11 mouse cellular contexts compared by ENCODE assay signal in the genomic region with DNA sequence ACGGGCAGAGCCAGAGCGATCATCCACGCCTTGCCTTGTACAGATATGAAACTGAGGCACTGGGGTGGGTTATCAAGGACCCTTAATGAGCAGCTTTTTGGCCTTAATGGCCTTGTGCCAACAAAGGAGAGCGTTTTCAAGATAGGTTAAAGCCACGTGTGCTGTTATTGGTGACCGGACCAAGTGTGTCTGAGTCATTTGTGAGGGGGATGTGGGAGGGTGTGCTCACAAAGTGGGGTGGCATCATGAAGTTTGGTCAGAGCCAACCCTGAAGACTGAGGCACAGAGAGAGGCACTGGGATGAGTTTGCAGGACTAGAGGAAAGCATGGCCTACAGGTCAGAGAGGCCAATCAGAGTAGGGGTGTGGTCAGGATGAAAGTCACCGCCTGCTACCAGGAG. TPM values are rescaled to one million over a fixed set of nuclear protein-coding genes. Genes with fewer than 3 reads are reported as not detected.
DNase-seq lines count a peak whose midpoint lies in the region; ATAC-seq and TF ChIP-seq lines count a peak whose summit lies in the region.
"Had no signal": no experiment of that assay in that cellular context is flagged by ENCODE, and none has a peak within 500 bp of the region (broad histone marks: within the 10 kb centered on the region; RNA-seq: fewer than 3 reads in every experiment).

No protein-coding gene starts in this region.

- H3K9ac ChIP-seq in heart, embryonic 15.5 days = no peak overlapping the region
- H3K9ac ChIP-seq in lung, postnatal 0 days (replicated peaks; ENCODE audit: low read depth) = no peak overlapping the region
- H3K9ac ChIP-seq in liver, embryonic 16.5 days (ENCODE audit: low read depth, low read length) = no peak overlapping the region
- H3K9ac ChIP-seq: forebrain, embryonic 12.5 days had no signal

- whole genome bisulfite sequencing in heart, embryonic 15.5 days = 79% methylated on average over 7 of the region's 7 CpGs
- 62% methylated on average over 7 of the region's 7 CpGs for WGBS in lung, postnatal 0 days
- WGBS in liver, embryonic 16.5 days (ENCODE audit: insufficient replicate concordance) = 21% methylated on average over 7 of the region's 7 CpGs

- no peak overlapping the region for H3K4me2 ChIP-seq in heart, embryonic 15.5 days
- H3K4me2 ChIP-seq in lung, postnatal 0 days (replicated peaks; ENCODE audit: low read depth, low read length) = no peak overlapping the region
- H3K4me2 ChIP-seq in liver, embryonic 16.5 days (ENCODE audit: low read depth, low read length) = peak overlapping the region; percentile 73

- no peaks in the 10 kb centered on the region for H3K27me3 ChIP-seq in heart, embryonic 15.5 days
- H3K27me3 ChIP-seq in lung, postnatal 0 days (replicated peaks; ENCODE audit: insufficient read depth, low read length) = no peaks in the 10 kb centered on the region
- peaks cover 3% of the 10 kb centered on the region; the same call in 1 of the 2 replicates for H3K27me3 ChIP-seq in liver, embryonic 16.5 days (ENCODE audit: control insufficient read depth, insufficient read depth, low read depth, low read length)

- no peak; the same call in 1 of the 2 replicates for ATAC-seq in heart, embryonic 15.5 days (replicated peaks; ENCODE audit: insufficient number of reproducible peaks, insufficient read depth, low FRiP score, low read depth)
- ATAC-seq in lung, postnatal 0 days = no peak
- ATAC-seq in erythroblast, adult 5-6 weeks (replicated peaks; ENCODE audit: low FRiP score, poor library complexity, severe bottlenecking) = peak; percentile 75
- ATAC-seq in liver, embryonic 16.5 days (ENCODE audit: low read depth) = peak; percentile 69

- peaks cover 54% of the 10 kb centered on the region for H3K36me3 ChIP-seq in heart, embryonic 15.5 days
- H3K36me3 ChIP-seq in lung, postnatal 0 days (ENCODE audit: insufficient read depth, low read length) = peaks cover 50% of the 10 kb centered on the region
- no peaks in the 10 kb centered on the region for H3K36me3 ChIP-seq in liver, embryonic 16.5 days (ENCODE audit: control insufficient read depth, insufficient read depth)
- H3K36me3 ChIP-seq: forebrain, embryonic 12.5 days had no signal

- peaks cover 26% of the 10 kb centered on the region for H3K4me1 ChIP-seq in heart, embryonic 15.5 days (replicated peaks)
- H3K4me1 ChIP-seq in lung, postnatal 0 days (ENCODE audit: insufficient read depth, low read depth, low read length) = peaks cover 14% of the 10 kb centered on the region
- peaks cover 46% of the 10 kb centered on the region for H3K4me1 ChIP-seq in liver, embryonic 16.5 days (ENCODE audit: control insufficient read depth, low read depth, low read length)

- H3K4me3 ChIP-seq in heart, embryonic 15.5 days = no peak overlapping the region
- H3K4me3 ChIP-seq in lung, postnatal 0 days (ENCODE audit: low read depth, low read length) = no peak overlapping the region
- H3K4me3 ChIP-seq in liver, embryonic 16.5 days (ENCODE audit: low read depth, low read length) = no peak overlapping the region

- TF ChIP-seq CTCF in lung, postnatal 0 days (IDR thresholded peaks at IDR 0.05) = no peak

- DNase-seq in heart, adult 18-20 months = no peak
- DNase-seq in lung, postnatal 0 days (ENCODE audit: low spot score) = no peak
- no peak for DNase-seq in lung, postnatal 25 days (ENCODE audit: low spot score)
- DNase-seq in cerebellum, postnatal 14 days = no peak
- DNase-seq in adrenal gland, postnatal 10 days = no peak
- DNase-seq: right cerebral cortex, postnatal 4 days; thymus, adult 18-20 months had no signal

- H3K27ac ChIP-seq in heart, embryonic 15.5 days = peak overlapping the region; percentile 68
- peak overlapping the region; percentile 95 for H3K27ac ChIP-seq in lung, postnatal 0 days (ENCODE audit: low read length)
- peak overlapping the region; percentile 16 for H3K27ac ChIP-seq in liver, embryonic 16.5 days (ENCODE audit: low read length)
- H3K27ac ChIP-seq: forebrain, embryonic 12.5 days had no signal

- TF ChIP-seq EP300 in lung, postnatal 0 days (IDR thresholded peaks at IDR 0.05) = no peak

- no peaks in the 10 kb centered on the region for H3K9me3 ChIP-seq in heart, embryonic 15.5 days (replicated peaks)
- H3K9me3 ChIP-seq in lung, postnatal 0 days (ENCODE audit: low read length) = no peaks in the 10 kb centered on the region
- H3K9me3 ChIP-seq in liver, embryonic 16.5 days (replicated peaks; ENCODE audit: control insufficient read depth, low read length) = no peaks in the 10 kb centered on the region
- H3K9me3 ChIP-seq: forebrain, embryonic 12.5 days had no signal

RNA-seq across cellular contexts. Expression of a gene that starts 8.6 kb away (rescaled TPM):
- 118 and 124 TPM in 2 replicates for polyA plus RNA-seq in heart, embryonic 15.5 days (2015; fragmentation: Nextera tagmentation; extraction: Ambion mirVana)
- total RNA-seq in heart, adult 18-20 months (2021) = 100 to 1,000 TPM; 134 to 143 TPM
- 196 and 204 TPM in 2 replicates for polyA plus RNA-seq in lung, postnatal 0 days (2015; fragmentation: Nextera tagmentation; extraction: Ambion mirVana)
- total RNA-seq in erythroblast, adult 5-6 weeks (2015; ENCODE audit: low replicate concordance) = 14.6 and 17.3 TPM in 2 replicates
- total RNA-seq in erythroblast, adult 5-6 weeks (2017; ENCODE audit: low replicate concordance) = 60.2 and 75.8 TPM in 2 replicates
- 71.8 and 79.1 TPM in 2 replicates for polyA plus RNA-seq in liver, embryonic 16.5 days (2015; fragmentation: Nextera tagmentation; extraction: Ambion mirVana)
- total RNA-seq in adrenal gland, postnatal 10 days (2021) = 100 to 1,000 TPM; 198 to 201 TPM

RNA-seq across cellular contexts. Expression of a gene that starts 12.9 kb away (rescaled TPM):
- 62.8 TPM in 2 replicates for polyA plus RNA-seq in heart, embryonic 15.5 days (2015; fragmentation: Nextera tagmentation; extraction: Ambion mirVana)
- total RNA-seq in heart, adult 18-20 months (2021) = 10 to 100 TPM; 65.8 to 77.3 TPM
- 92.2 and 113 TPM in 2 replicates for polyA plus RNA-seq in lung, postnatal 0 days (2015; fragmentation: Nextera tagmentation; extraction: Ambion mirVana)
- 0.21 and 0.58 TPM in 2 replicates for total RNA-seq in erythroblast, adult 5-6 weeks (2015; ENCODE audit: low replicate concordance)
- 0.09 and 0.14 TPM in 2 replicates for total RNA-seq in erythroblast, adult 5-6 weeks (2017; ENCODE audit: low replicate concordance)
- polyA plus RNA-seq in liver, embryonic 16.5 days (2015; fragmentation: Nextera tagmentation; extraction: Ambion mirVana) = 4.7 and 5.6 TPM in 2 replicates
- total RNA-seq in adrenal gland, postnatal 10 days (2021) = 100 to 1,000 TPM; 140 to 156 TPM

RNA-seq across cellular contexts. Expression of a gene that starts 32.2 kb away (rescaled TPM):
- polyA plus RNA-seq in heart, embryonic 15.5 days (2015; fragmentation: Nextera tagmentation; extraction: Ambion mirVana) = 644 and 688 TPM in 2 replicates
- 100 to 1,000 TPM; 181 to 202 TPM for total RNA-seq in heart, adult 18-20 months (2021)
- polyA plus RNA-seq in lung, postnatal 0 days (2015; fragmentation: Nextera tagmentation; extraction: Ambion mirVana) = 552 and 558 TPM in 2 replicates
- 36.8 and 50.1 TPM in 2 replicates for total RNA-seq in erythroblast, adult 5-6 weeks (2015; ENCODE audit: low replicate concordance)
- total RNA-seq in erythroblast, adult 5-6 weeks (2017; ENCODE audit: low replicate concordance) = 7.5 and 11.2 TPM in 2 replicates
- 235 and 256 TPM in 2 replicates for polyA plus RNA-seq in liver, embryonic 16.5 days (2015; fragmentation: Nextera tagmentation; extraction: Ambion mirVana)
- 100 to 1,000 TPM; 187 to 228 TPM for total RNA-seq in adrenal gland, postnatal 10 days (2021)

Comparison
In these comparisons a context has a peak if more than half of its experiments do, and no peak if none do; other contexts are left out.
1. ATAC-seq: peak in erythroblast, adult 5-6 weeks (single experiment) and liver, embryonic 16.5 days (single experiment); none in heart, embryonic 15.5 days (single experiment) and lung, postnatal 0 days (single experiment).
2. H3K27ac ChIP-seq: peak in every context shown above with its lines; median percentile 95 in lung, postnatal 0 days; 68 in heart, embryonic 15.5 days; 16 in liver, embryonic 16.5 days.
3. RNA of a gene that starts 12.9 kb away (total RNA-seq): 140 to 156 TPM in adrenal gland, postnatal 10 days and 65.8 to 77.3 TPM in heart, adult 18-20 months; 0.09 to 0.58 TPM in erythroblast, adult 5-6 weeks; every median in the first group is over 10 times any median in the second.